Mouse (Mus musculus) small intestine, adult 2 months (tissue): Measurements from ENCODE around the gene Fmo1.

Experiments
- CTCF ChIP-seq: fragments of 200-500 bp; IDR thresholded peaks from 2 replicates; pipeline ENCODE4 v1.5.1; 2012; ENCODE audit warnings: low read depth, mild to moderate bottlenecking, control low read depth, inconsistent platforms, low read length, moderate library complexity, mixed read lengths; ENCODE audit not compliant: insufficient replicate concordance, insufficient read length; ENCODE audit errors: extremely low read depth
- POLR2A ChIP-seq: fragments of 200-500 bp; IDR thresholded peaks from 2 replicates; pipeline ENCODE4 v1.6.1; 2012; ENCODE audit warnings: low read depth, mild to moderate bottlenecking, control low read depth, inconsistent platforms, low read length, moderate library complexity

GRCm38 (mm10) chr1:162858748-162859130 is 7.7 kb downstream of the Fmo1 start:
- no peak for TF ChIP-seq CTCF
- no peak for TF ChIP-seq POLR2A
